Mouse (Mus musculus) monocyte, adult 5-6 weeks (primary cell): ENCODE results near the gene Pp2d1. TPM values are rescaled to one million over a fixed set of nuclear protein-coding genes. Genes with fewer than 3 reads are reported as not detected.
"Not testable (repeated sequence)": the region's sequence is repeated elsewhere in the genome, so short reads cannot be mapped to it uniquely, and the experiment has no call there.

ENCODE experiments used
- ATAC-seq: fragments of 153-309, 156-312 bp; replicated peaks from 2 replicates; pipeline ENCODE4 v1.8.0; 2017; ENCODE audit warnings: mild to moderate bottlenecking; ENCODE audit not compliant: low TSS enrichment, insufficient number of reproducible peaks, severe bottlenecking, poor library complexity, low FRiP score
- total RNA-seq: library from RNA; stranded (forward); fragments of 200-1000, 200-491, 200-594 nt; gene quantifications from 3 replicates; pipeline ENCODE4 v1.2.3, GENCODE M21; 2017

The Pp2d1 gene
- 0.29 TPM in 1 of 3 replicates, not detected in the others for total RNA-seq

DNA sequence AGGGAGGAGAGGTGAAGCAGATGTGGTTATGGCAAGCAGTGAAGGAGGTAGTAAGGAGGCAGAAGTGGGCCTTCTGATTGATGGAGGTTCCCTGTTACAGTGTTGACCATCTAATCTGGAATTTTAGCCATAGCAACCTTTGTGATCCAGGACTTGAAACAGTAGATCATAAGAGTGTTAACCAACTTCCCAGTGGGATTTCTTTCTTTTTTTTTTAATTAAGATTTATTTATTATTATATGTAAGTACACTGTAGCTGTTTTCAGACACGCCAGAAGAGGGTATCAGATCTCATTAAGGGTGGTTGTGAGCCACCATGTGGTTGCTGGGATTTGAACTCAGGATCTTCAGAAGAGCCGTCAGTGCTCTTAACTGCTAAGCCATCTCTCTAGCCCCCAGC is at the start of gene Pp2d1:
TSS of gene Pp2d1 (minus strand) at position 101 of the 400 bp plus-strand sequence.
- not testable (repeated sequence) for ATAC-seq

DNA sequence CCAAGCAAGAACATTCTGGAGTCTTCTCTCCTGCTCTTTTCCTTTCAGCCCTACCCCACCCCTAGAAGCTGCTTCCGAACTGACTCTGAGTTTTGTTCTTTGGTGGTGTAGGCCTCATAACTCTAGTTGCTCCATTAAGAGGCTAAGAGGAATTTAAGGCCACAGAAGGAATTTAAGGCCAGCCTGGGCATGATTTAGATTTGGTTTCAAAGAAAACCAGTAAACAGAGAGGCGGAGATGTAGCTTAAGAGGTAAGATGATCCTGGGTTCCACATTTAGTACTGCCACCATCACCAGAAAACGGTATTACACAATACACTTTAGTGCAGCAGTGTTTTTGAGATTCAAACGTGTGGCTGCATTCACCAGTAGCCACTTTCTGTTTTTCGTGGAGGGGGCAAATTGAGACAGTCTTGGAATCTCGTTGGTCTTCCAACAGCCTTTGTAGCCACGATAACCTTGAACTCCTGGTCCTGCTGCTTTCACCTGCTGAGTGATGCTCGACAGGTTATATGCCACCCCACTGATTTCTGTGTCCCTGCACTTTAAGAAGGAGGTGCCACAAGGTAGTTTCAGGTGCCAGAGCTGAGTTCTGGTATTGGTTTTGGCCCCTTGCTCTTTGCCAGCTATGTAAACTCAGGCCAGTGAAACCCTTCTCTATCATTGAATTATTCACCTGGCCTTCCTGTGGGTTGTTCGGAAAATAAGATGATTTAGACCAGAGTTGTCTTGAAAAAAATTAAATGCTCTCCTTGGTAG is 49.0 kb upstream of the Pp2d1 start:
- no peak for ATAC-seq

DNA sequence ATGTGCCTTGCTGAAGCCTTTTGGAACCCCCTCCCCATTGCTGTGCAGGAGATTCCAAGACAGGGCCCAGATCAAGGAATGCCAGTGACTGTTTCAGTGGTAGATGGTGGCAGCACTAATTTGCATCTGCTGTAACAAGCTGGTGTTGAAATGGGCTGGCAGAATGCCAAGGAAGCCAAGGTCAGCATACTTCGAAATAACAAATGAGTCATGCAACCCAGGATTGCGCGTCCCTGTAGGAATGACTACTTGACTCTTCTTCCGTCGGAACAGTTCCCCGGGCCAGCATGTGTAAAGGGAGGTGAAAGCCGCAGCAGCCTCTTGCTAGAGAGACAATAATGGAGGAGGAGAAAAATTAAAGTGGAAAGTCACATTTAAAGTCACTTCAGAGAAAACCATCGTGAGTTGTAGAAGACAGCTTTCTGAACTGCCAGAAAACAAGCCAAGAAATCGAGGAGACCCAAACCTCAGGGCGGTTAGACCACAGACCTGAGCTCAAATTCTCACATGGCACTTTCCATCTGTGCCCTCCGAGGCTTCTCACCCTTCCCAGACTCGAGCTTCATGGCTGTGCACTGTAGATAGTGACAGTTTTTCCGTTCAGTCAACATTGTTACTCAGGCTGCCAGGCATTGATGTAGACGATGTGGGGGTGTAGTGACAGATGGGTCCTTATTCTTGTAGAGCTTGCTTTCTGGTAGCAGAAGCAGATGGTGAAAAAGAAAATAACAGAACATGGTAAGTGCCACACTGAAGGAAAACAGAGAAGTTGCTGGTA is 48.0 kb upstream of the Pp2d1 start:
- ATAC-seq: peak; percentile 81

DNA sequence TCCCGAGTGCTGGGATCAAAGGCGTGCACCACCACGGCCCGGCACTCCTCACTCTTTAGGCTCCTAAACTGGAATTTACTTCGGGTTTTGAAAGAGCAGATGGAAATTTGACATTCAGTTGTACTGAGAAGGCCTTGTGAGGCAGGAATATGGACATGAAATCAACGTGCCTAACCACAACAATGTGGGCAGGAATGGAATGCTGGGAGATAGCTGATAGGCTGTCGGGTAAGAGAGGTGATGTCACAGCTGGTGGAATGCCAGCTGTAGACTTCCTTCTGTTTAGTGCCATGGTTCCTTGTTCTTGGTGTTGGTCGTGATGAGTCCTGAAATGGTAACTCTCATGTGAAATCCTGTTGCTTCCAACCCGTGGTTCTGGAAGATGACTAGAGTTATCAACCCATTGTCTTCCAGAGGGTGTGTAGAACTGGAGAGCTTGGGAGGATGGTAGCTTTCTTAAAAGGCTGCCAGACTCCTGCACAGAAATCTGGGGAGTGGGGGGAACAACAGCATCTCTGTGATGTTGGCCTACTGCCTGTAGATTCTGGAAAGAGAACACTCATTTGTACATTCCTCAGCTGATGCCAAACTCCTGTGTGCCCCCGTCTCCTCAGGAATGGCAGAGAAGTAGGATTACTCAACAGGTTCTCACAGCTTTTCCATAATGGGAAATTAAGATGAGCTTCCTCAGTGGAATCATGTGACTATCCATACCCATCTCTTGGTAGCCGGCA is 44.8 kb upstream of the Pp2d1 start:
- no peak for ATAC-seq

DNA sequence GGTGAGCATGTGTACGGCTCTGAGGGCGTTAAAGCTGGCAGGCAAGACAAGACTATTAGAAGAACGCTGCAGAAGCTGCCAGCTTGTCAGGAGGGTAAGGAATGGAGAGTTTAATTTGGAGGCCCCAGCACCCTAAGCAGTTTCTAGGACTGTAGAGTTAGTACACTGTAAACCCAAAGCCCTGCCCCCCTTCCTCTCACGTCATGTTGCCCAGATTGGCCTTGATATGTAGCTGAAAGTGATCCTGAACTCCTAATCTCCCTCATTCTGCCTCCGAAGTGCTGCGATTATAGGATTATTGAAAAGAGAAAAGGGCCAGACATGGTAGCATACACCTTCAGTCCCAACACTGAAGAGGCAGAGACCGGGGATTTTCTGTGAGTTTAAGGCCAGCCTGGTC is 43.6 kb upstream of the Pp2d1 start:
- no peak for ATAC-seq

DNA sequence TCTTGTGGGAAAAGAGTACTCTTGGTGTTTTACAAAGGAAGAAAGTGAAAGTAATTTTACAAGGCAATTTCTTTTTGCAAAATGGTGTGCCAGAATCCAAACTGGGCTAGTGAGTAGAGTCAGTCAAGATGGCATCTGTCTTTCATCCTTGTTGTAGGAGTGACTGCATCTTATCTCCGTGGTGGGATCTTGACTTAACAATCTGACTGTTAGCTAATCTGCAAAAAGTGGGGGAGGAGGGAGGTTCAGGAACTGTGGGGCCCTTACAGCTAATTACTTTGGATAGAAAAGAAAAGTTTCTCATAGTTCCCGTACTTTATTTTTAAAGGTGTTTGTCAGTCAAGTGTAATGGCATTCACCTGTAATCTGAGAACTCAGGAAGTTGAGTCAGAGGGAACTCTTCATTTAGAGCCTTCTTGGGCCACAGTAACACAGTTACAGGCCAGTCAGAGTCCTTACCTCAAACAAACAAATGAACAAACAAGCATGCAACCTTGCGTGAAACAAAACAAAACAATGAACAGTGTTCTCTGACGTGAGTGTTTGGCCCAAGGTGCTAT is 42.9 kb upstream of the Pp2d1 start:
- no peak for ATAC-seq

DNA sequence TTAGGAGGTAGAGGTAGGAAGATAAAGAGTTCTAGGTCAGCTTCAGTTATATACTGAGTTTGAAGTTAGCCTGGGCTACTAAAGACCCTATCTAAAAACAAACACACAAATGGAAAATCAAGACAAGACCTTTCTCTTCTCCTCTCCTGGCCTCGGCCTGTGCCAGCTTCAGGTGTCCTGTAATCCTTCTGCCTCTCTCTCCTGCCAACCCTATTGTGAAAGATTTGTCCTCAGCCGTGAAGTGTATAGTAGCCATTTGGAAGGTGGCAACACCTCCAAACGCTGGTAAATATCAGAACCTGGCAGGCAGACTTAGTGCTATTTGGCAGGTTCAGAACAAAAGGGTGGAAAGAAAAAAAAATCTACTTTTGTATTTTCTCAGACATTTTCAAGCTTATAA is 41.0 kb upstream of the Pp2d1 start:
- ATAC-seq: no peak

DNA sequence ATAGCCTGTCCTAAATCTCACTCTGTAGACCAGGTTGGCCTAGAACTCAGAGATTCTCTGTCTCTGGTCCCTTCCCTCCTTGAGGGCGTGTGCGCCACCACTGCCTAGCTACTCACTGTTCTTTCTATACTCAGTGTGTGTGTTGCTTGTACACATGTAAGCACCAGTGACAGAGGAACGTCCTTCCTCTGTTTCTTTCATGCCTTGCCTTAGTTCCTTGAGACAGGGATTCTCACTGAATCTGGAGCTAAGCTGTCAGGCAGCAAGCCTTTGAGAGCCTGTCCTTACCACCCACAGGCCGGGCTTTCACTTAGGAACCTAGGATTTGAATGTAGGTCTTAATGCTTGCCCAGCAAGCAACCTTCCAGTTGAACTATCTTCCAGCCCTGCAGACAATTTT is 40.4 kb upstream of the Pp2d1 start:
- ATAC-seq: no peak

DNA sequence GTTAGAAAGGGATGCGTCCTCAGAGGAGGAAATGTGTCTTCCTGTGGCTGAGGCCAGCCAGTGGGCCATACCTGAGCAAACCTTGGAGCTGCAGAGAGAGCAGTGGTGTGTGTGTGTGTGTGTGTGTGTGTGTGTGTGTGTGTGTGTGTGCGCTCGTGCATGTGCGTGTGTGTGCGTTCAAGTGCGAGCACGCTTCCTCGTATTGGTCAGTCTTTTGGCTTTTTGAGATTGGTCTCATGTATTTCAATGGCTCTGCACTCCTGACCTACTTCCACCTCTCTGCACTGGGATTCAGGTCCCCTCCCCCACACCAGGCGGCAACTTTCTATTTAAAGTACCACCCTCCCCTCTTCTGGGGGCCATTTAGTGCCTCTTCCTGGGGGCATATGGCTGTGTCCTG is 39.5 kb upstream of the Pp2d1 start:
- no peak; the same call in 1 of the 2 replicates for ATAC-seq

DNA sequence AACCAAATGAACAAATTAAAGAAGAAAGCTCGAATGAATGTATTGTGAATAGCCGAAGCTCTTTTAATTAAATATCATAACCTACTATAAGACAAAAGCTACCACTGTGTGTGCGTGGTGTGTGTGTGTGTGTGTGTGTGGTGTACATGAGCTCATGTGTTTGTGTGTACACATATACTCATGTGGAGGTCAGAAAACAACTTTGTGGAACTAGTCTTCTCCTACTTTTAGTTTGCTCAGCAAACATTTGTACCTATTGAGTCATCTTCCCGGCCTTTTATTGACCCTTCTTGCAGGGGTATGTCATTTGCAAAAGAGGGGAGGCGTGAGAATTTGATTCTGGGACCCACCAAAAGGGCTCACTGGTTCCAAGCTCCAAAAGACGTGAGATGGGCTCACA is 39.0 kb upstream of the Pp2d1 start:
- no peak for ATAC-seq

DNA sequence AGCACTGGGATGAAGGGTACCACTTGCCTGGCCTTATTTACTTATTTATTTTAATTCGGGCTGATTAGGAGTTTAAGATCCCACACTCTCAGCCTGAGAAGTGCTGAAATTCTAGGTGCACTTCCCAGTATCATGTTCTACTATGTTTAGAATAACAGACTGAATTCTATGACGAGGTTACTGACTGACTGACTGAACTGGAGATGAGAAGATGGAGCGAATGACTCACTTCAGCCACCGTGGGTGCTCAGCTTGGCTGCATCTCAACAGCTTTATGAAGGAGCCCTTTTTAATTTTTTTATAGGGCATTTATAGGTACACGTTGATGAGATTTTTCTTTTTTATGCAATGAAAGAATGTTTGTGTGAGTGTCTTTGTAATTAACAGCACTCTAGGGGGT is 38.5 kb upstream of the Pp2d1 start:
- no peak for ATAC-seq

DNA sequence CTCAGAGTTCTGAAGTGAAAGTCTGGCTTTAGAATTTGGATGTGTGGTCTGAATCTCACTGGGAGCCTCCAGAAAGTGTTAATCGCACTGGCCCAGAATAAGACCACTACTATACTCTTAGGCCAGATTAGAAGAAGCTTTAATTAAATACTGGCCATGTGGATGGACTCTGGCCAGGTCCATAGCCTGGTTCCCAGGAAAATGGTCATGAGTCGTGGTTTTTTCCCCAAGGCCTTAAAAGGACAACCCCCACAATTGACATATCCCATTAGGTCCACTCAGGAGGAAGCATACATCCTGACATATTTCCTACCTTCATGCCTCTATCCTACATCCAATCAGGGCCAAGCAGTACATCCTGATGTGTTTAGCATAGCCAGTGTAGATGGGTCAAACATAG is 37.9 kb upstream of the Pp2d1 start:
- no peak for ATAC-seq

DNA sequence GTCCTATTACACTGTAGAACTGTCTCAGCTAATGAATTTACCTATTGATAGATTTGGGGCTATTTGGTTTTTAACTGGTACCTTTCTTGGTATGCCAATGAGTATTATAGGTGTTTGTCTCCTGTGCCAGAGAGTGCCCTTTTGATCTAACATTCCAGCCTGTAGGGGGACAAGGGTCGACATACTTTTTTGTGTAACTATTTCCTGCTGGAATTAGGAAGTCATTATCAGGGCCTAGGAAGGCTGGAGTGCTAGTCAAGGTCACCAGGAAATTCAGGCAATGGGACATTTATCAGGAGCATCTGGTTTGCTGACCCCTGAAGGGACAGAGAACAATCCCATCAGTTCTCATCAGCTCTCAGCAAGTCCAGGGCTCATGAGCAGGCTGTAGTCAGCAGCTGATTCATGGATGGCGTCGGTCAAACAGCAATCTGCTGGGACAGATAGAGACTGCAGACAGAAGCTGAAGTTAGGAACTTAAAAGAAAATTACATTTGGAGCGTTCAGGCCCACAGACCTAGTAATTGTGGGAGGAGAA is 33.8 kb upstream of the Pp2d1 start:
- no peak for ATAC-seq

DNA sequence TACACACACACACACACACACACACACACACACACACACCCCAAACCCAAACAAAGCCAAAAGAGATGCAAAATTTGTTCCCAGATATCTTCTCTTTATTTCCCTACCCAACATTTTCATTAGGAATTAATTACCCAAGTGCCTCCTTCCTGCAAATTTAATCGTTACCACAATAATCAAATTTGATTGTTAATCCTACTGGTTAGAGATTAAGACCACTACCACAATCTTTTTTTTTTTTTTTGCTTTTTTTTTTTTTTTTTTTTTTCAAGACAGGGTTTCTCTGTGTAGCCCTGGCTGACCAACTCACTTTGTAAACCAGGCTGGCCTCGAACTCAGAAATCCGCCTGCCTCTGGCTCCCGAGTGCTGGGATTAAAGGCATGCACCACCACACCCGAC is 31.7 kb upstream of the Pp2d1 start:
- not testable (repeated sequence) for ATAC-seq

DNA sequence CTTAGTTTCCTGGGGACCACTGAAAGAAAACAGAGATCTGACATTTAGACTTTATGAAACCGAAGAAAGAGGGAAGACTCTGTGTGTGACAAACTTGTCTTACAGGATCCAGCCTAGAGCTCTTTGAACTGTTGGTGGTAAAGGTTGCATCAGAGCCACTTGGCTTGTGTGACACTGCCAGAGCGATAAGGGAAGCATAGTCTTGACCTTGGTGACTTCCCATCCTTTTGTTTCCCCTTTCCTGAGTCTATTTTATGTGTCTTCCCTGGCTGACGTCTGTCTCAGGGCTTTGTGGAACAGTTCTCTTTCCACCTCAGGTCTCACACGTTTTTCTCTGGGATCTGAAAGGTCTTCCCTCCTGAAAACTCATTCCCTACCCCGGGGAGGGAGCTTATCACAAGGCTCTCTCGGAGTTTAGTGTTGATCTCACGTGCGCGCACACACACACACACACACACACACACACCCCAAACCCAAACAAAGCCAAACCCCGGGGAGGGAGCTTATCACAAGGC is 31.2 kb upstream of the Pp2d1 start:
- ATAC-seq: peak; percentile 74

DNA sequence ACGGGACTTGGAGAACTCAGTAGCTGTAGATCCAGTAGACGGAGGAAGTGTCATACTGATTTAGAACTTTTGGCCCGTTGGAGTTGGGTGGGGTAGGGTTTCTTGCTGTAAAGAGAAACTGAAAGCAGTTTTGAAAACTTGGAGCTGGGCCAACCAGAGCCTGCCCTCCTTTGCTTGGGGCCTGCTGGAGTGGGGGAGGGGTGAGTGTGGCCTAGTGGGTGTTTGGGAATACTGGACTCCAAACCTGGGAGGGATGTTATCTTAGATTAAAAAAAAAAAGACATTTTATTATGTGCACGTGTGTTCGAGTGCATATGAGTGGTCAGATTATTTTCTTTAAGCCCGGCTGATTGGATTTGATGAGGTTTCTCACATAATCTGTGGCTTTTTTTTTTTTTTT is 30.6 kb upstream of the Pp2d1 start:
- ATAC-seq: peak; percentile 12

DNA sequence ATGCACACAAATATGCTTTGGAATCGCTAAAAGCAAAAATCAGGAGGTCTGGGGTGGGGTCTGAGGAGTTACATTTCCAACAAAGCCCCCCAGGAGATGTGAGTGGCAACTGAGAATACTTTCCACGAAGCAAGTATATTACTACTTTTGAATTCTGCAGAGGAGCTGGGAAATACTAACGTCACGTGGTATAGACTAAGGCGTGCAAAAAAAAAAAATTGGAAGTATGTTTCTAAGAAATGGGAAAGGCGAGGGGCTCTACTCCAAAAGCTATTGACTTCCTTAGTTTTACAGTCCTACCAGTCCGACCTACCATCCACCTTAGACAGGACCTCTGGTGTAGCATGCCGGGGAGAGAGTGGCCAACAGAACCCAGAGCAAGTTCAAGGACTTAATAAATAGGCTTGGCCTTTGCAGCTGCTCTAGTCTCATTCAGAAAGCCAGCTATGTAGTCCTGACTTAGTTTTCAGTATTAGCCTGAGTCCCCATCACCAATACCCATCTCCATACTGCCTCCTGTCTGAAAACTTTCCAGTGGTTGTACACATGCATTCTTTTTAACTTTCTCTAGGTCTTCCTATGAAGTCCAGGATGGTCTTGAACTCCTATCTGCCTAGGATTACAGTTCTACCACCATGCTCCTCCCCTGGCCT is 29.6 kb upstream of the Pp2d1 start:
- ATAC-seq: no peak

DNA sequence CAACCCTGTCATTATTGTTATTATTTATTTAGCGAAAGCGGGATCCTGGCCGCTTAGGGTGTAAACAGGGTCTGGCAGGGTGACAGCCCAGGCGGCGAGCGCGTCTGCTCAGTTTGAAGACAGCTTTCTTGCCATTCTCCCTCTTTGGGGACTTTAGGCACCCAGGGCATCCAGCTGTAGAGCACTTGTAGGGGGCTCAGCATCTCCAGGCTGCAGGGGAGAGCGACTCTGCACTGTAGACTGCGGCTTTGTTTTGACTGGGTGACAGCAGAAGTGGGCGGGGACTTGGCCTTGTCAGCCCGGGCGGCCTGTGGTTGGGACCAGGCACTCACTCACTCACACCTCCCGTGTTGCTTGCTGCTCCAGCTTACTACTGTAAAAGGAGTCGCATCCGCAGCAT is 28.9 kb upstream of the Pp2d1 start:
- ATAC-seq: peak; percentile 79
